Mouse (Mus musculus) liver, postnatal 0 days (tissue): ENCODE measurements around the gene Dusp10.

Experiments used
- CTCF ChIP-seq: sonication (generic); IDR thresholded peaks from 2 replicates; pipeline ENCODE4 v1.5.1; 2016; ENCODE audit warnings: antibody characterized with exemption, low read depth
- EP300 ChIP-seq: IDR thresholded peaks from 2 replicates; pipeline ENCODE4 v1.6.1; 2016; ENCODE audit warnings: antibody characterized with exemption, low read depth, mild to moderate bottlenecking

DNA sequence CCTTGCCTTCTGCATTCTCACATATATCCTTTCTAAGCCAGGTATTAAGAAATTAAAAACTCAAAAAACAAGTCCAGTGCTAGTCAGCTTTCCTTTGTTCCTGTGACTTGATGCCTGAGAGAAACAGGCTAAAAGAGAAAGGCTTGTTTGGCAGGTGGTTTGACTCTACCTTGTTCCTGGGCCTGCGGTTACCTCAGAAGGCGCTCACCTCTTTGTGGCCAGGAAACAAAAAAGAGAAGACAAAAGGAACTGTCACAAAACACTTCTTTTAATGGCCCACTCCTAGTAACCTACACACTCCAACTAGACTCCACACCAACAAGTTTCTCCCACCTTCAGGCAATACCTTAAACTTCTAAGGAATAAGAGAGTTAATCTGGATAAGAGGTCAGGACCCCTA, 11.5 kb downstream of the Dusp10 start:
- TF ChIP-seq CTCF (no peak), EP300 (no peak)
